Mouse (Mus musculus) liver, postnatal 0 days (tissue): ENCODE data around the gene Fam213a.

Source experiments
- CTCF ChIP-seq: sonication (generic); IDR thresholded peaks from 2 replicates; pipeline ENCODE4 v1.5.1; 2016; ENCODE audit warnings: antibody characterized with exemption, low read depth
- EP300 ChIP-seq: IDR thresholded peaks from 2 replicates; pipeline ENCODE4 v1.6.1; 2016; ENCODE audit warnings: antibody characterized with exemption, low read depth, mild to moderate bottlenecking

DNA sequence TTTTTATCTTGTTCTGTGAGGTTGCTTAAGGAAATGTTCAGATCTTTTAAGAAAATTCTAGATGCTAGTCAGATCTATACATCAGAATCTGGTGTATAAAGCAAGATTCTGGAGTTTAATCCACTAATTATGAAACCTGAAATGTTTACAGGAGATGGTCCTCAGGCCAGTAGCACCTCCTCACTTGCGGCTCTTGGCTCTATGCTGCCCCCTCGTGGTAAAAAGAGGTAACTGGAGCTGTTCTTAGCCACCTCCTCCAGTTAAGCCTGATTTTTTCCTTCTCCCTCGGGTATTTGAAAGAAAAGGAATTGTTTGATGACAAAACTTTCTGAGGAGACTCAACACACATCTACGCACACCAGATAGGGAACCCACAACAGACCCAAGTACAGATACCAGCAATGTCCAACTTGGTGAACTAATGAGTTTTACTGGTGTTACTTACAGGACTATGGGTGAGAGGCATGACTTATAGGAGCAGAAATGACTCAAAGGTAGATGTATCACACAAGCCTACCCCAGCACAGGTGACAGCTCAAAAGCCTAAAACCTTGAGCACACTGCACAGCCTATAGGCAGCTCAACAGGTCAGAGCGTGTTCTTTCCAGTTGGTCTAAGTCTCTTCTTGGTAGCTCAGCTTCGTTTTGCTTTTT lies 21.7 kb upstream of the Fam213a start:
- TF ChIP-seq CTCF (peak; percentile 96), EP300 (no peak)
